Comparison of ENCODE assay signal across 19 mouse cellular contexts in genomic region chr17:51144983-51145382, GRCm38 (mm10). TPM values are rescaled to one million over a fixed set of nuclear protein-coding genes. Genes with fewer than 3 reads are reported as not detected.
DNase-seq lines count a peak whose midpoint lies in the region; ATAC-seq and TF ChIP-seq lines count a peak whose summit lies in the region.
"Had no signal": no experiment of that assay in that cellular context is flagged by ENCODE, and none has a peak within 500 bp of the region (broad histone marks: within the 10 kb centered on the region; RNA-seq: fewer than 3 reads in every experiment).

No protein-coding gene starts in this region.

- no peak for ATAC-seq in kidney, embryonic 15.5 days (replicated peaks; ENCODE audit: low FRiP score)
- ATAC-seq in intestine, postnatal 0 days: peak; percentile 100
- ATAC-seq in forebrain, embryonic 12.5 days (ENCODE audit: low FRiP score): no peak
- ATAC-seq: CD4-positive, CD25-positive, alpha-beta regulatory T cell, adult 4 months; forebrain, embryonic 14.5 days had no signal

- TF ChIP-seq CTCF in intestine, postnatal 0 days (IDR thresholded peaks at IDR 0.05; ENCODE audit: low read depth): no peak

- no peaks in the 10 kb centered on the region for H3K27me3 ChIP-seq in kidney, embryonic 15.5 days
- no peaks in the 10 kb centered on the region for H3K27me3 ChIP-seq in intestine, postnatal 0 days (replicated peaks; ENCODE audit: control insufficient read depth, insufficient read depth, low read length)
- no peaks in the 10 kb centered on the region for H3K27me3 ChIP-seq in forebrain, embryonic 12.5 days
- H3K27me3 ChIP-seq: heart, embryonic 13.5 days; hindbrain, embryonic 15.5 days had no signal

- no peaks in the 10 kb centered on the region for H3K36me3 ChIP-seq in kidney, embryonic 15.5 days
- H3K36me3 ChIP-seq in intestine, postnatal 0 days (ENCODE audit: control insufficient read depth, insufficient read depth): no peaks in the 10 kb centered on the region
- no peaks in the 10 kb centered on the region for H3K36me3 ChIP-seq in forebrain, embryonic 12.5 days (replicated peaks)
- H3K36me3 ChIP-seq: embryonic facial prominence, embryonic 10.5 days; heart, embryonic 13.5 days; hindbrain, embryonic 15.5 days had no signal

- no peaks in the 10 kb centered on the region for H3K4me1 ChIP-seq in kidney, embryonic 15.5 days
- no peaks in the 10 kb centered on the region for H3K4me1 ChIP-seq in intestine, postnatal 0 days (replicated peaks; ENCODE audit: control insufficient read depth, insufficient read depth, low read length)
- no peaks in the 10 kb centered on the region for H3K4me1 ChIP-seq in forebrain, embryonic 12.5 days
- H3K4me1 ChIP-seq: embryonic facial prominence, embryonic 10.5 days; heart, embryonic 13.5 days; hindbrain, embryonic 15.5 days had no signal

- WGBS in kidney, embryonic 15.5 days: 92% methylated on average over 4 of the region's 4 CpGs
- WGBS in intestine, postnatal 0 days: 47% methylated on average over 4 of the region's 4 CpGs
- 92% methylated on average over 4 of the region's 4 CpGs for WGBS in forebrain, embryonic 12.5 days

- H3K4me3 ChIP-seq in kidney, embryonic 15.5 days (replicated peaks): no peak overlapping the region
- H3K4me3 ChIP-seq in intestine, postnatal 0 days (ENCODE audit: low read depth, low read length): no peak overlapping the region
- no peak overlapping the region for H3K4me3 ChIP-seq in forebrain, embryonic 12.5 days (replicated peaks)
- H3K4me3 ChIP-seq: embryonic facial prominence, embryonic 10.5 days; gastrocnemius, adult 2 months; heart, embryonic 13.5 days; hindbrain, embryonic 15.5 days had no signal

- peak; percentile 52 to 54 for DNase-seq in kidney, adult 8-10 months
- DNase-seq in kidney, postnatal 36 days: peak; percentile 51 to 66
- DNase-seq in adrenal gland, postnatal 4 days (ENCODE audit: low spot score in 2 of 2): no peak
- DNase-seq: adrenal gland, postnatal 14 days; B cell, adult 2 months; cerebellum, adult 18-20 months; cerebellum, adult 9-11 months; gastrocnemius, adult 2 months; gastrocnemius, postnatal 25 days; heart, postnatal 36 days had no signal

- H3K9ac ChIP-seq in kidney, embryonic 15.5 days: no peak overlapping the region
- no peak overlapping the region for H3K9ac ChIP-seq in intestine, postnatal 0 days (ENCODE audit: low read depth, low read length)
- H3K9ac ChIP-seq in forebrain, embryonic 12.5 days: no peak overlapping the region
- H3K9ac ChIP-seq: heart, embryonic 13.5 days; hindbrain, embryonic 15.5 days had no signal

- H3K9me3 ChIP-seq in kidney, embryonic 15.5 days (replicated peaks): no peaks in the 10 kb centered on the region
- H3K9me3 ChIP-seq in intestine, postnatal 0 days (ENCODE audit: control insufficient read depth): no peaks in the 10 kb centered on the region
- H3K9me3 ChIP-seq in forebrain, embryonic 12.5 days: no peaks in the 10 kb centered on the region
- H3K9me3 ChIP-seq: embryonic facial prominence, embryonic 10.5 days; G1E; heart, embryonic 13.5 days; hindbrain, embryonic 15.5 days had no signal

- H3K4me2 ChIP-seq in kidney, embryonic 15.5 days: no peak overlapping the region
- H3K4me2 ChIP-seq in intestine, postnatal 0 days (replicated peaks; ENCODE audit: low read depth): no peak overlapping the region
- no peak overlapping the region for H3K4me2 ChIP-seq in forebrain, embryonic 12.5 days
- H3K4me2 ChIP-seq: heart, embryonic 13.5 days; hindbrain, embryonic 15.5 days had no signal

- H3K27ac ChIP-seq in kidney, embryonic 15.5 days: no peak overlapping the region
- peak overlapping the region; percentile 64; the same call in 1 of the 2 replicates for H3K27ac ChIP-seq in intestine, postnatal 0 days (ENCODE audit: low read depth, low read length)
- H3K27ac ChIP-seq in forebrain, embryonic 12.5 days: no peak overlapping the region
- H3K27ac ChIP-seq: embryonic facial prominence, embryonic 10.5 days; gastrocnemius, adult 2 months; heart, embryonic 13.5 days; hindbrain, embryonic 15.5 days had no signal

RNA-seq across cellular contexts. Expression of gene Tbc1d5, which starts 34.2 kb away (rescaled TPM):
- polyA plus RNA-seq in kidney, embryonic 15.5 days (2015; fragmentation: Nextera tagmentation; extraction: Ambion mirVana): 11.4 and 12.0 TPM in 2 replicates
- polyA plus RNA-seq in intestine, postnatal 0 days (2015; fragmentation: Nextera tagmentation; extraction: Ambion mirVana): 4.6 and 5.6 TPM in 2 replicates
- 10 to 100 TPM; 27.8 to 31.1 TPM for total RNA-seq in adrenal gland, postnatal 4 days (2021)
- polyA plus RNA-seq in forebrain, embryonic 12.5 days (2016; fragmentation: Nextera tagmentation; extraction: Ambion mirVana): 10.3 and 10.6 TPM in 2 replicates

Comparison
In these comparisons a context has a peak if more than half of its experiments do, and no peak if none do; other contexts are left out.
1. DNase-seq: peak in kidney, adult 8-10 months (2 of 2) and kidney, postnatal 36 days (2 of 2); none in adrenal gland, postnatal 4 days (0 of 2).